Mouse (Mus musculus) heart, adult 2 months (tissue): ENCODE data around the gene Prpsap1.

Experiments used
- CTCF ChIP-seq: fragments of 200-600 bp; IDR thresholded peaks from 2 replicates; pipeline ENCODE4 v1.8.1; 2022; ENCODE audit warnings: antibody characterized with exemption, mild to moderate bottlenecking, moderate library complexity
- POLR2A ChIP-seq: fragments of 200-500 bp; IDR thresholded peaks from 2 replicates; pipeline ENCODE4 v1.6.1; 2011; ENCODE audit warnings: mild to moderate bottlenecking, low read depth, low read length, control low read depth; ENCODE audit not compliant: insufficient read depth

DNA sequence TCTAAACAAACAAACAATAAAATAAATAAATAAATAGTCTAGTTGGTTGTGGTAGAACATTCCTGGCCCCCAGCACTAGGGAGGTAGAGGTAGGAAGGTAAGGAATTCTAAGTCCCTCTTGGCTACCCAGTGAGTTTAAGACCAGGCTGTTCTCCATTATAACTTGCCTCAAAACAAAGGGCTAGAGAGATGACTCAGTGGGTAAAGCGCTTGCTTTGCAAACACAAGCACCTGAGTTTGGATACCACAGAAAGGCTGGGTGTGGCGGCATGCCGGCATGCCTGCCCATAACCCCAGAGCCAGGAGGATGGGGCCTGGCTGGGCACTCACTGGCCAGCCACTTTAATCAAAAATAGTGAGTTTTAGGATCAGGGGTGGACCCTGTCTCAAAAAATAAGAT lies 28.0 kb upstream of the Prpsap1 start:
- TF ChIP-seq POLR2A (no peak), CTCF (no peak)
